Mouse (Mus musculus) kidney, embryonic 16.5 days (tissue): Measurements from ENCODE around the gene Slc22a29. TPM values are rescaled to one million over a fixed set of nuclear protein-coding genes. Genes with fewer than 3 reads are reported as not detected.
"Not testable (repeated sequence)": the region's sequence is repeated elsewhere in the genome, so short reads cannot be mapped to it uniquely, and the experiment has no call there.

Experiments used
- ATAC-seq: fragments of 200-750 bp; cut with Nextera tagmentation; 2 replicates; pipeline ENCODE4 v1.8.0; 2017; ENCODE audit warnings: moderate TSS enrichment; ENCODE audit not compliant: low FRiP score, low TSS enrichment
- H3K27ac ChIP-seq: fragments of 300-500 bp; sonication (generic); 2 replicates; pipeline ENCODE4 v1.5.1; 2014; ENCODE audit warnings: low read length
- H3K27me3 ChIP-seq: fragments of 300-500 bp; sonication (generic); 2 replicates; pipeline ENCODE4 v1.6.1; 2014; ENCODE audit warnings: low read length, control low read depth, mixed read lengths; ENCODE audit not compliant: insufficient read depth
- H3K36me3 ChIP-seq: fragments of 300-500 bp; sonication (generic); 2 replicates; pipeline ENCODE4 v1.6.1; 2014; ENCODE audit warnings: low read length, control low read depth, mixed read lengths; ENCODE audit not compliant: insufficient read depth
- H3K4me1 ChIP-seq: fragments of 300-500 bp; sonication (generic); 2 replicates; pipeline ENCODE4 v1.6.1; 2014; ENCODE audit warnings: low read length, control low read depth, mixed read lengths; ENCODE audit not compliant: insufficient read depth
- H3K4me2 ChIP-seq: fragments of 300-500 bp; sonication (generic); replicated peaks from 2 replicates; pipeline ENCODE4 v1.6.1; 2014; ENCODE audit warnings: low read depth, low read length
- H3K4me3 ChIP-seq: fragments of 300-500 bp; sonication (generic); 2 replicates; pipeline ENCODE4 v1.5.1; 2014; ENCODE audit warnings: mild to moderate bottlenecking, low read length
- H3K9ac ChIP-seq: fragments of 300-500 bp; sonication (generic); replicated peaks from 2 replicates; pipeline ENCODE4 v1.6.1; 2014; ENCODE audit warnings: low read length
- H3K9me3 ChIP-seq: fragments of 300-500 bp; sonication (generic); 2 replicates; pipeline ENCODE4 v1.6.1; 2016; ENCODE audit warnings: low read length, control low read depth
- WGBS: fragments of 180-500 bp; shearing (Covaris S2); extraction: QIAGEN DNeasy Blood & Tissue Kit; methylation state at CpG from one replicate; pipeline ENCODE4 v1.1.7; 2014; 5-methylcytosine and 5-hydroxymethylcytosine counted together
- polyA plus RNA-seq: library from polyadenylated mRNA; unstranded; fragments of >200 nt; fragmentation: Nextera tagmentation; extraction: Ambion mirVana; gene quantifications from 2 replicates; pipeline ENCODE4 v1.2.1, GENCODE M21; 2015

Slc22a29 gene
- polyA plus RNA-seq = 1.0 and 2.1 TPM in 2 replicates

DNA sequence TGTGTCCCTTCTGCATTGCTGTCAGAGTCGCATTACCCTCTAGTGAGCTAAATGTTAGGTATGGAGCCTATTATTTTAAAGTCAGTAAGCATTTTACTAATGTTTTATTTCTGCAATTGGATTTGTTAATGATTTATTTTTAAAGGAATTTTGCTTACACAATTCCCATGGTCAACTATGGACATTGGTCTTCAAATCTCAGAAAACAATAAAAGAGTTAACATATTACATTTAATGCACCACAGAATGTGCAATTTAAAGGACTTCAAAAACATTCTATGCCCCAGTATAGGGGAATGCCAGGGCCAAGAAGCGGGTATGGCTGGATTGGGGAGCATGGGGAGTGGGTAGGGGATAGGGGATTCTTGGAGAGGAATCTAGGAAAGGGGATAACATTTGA lies at the start of gene Slc22a29:
Gene Slc22a29, minus strand, starts transcription at position 101 of the 400 bp plus-strand sequence.
- no peaks in the 10 kb centered on the region for H3K36me3 ChIP-seq
- H3K27ac ChIP-seq = no peak within 1 kb of the TSS
- no peak for ATAC-seq
- H3K9ac ChIP-seq = no peak within 1 kb of the TSS
- no peak within 1 kb of the TSS for H3K4me3 ChIP-seq
- H3K4me1 ChIP-seq = no peaks in the 10 kb centered on the region
- H3K9me3 ChIP-seq = no peaks in the 10 kb centered on the region
- H3K27me3 ChIP-seq = no peaks in the 10 kb centered on the region
- H3K4me2 ChIP-seq = no peak within 1 kb of the TSS
- WGBS = 88% methylated on average over 2 of the region's 2 CpGs

- H3K9ac ChIP-seq = no peak overlapping the region
- no peak overlapping the region for H3K4me3 ChIP-seq
- H3K27me3 ChIP-seq = no peaks in the 10 kb centered on the region
- ATAC-seq = peak; percentile 51
- WGBS = 53% methylated on average over 3 of the region's 3 CpGs
- no peaks in the 10 kb centered on the region for H3K36me3 ChIP-seq
- H3K4me1 ChIP-seq = no peaks in the 10 kb centered on the region
- no peak overlapping the region for H3K4me2 ChIP-seq
- no peak overlapping the region for H3K27ac ChIP-seq
- H3K9me3 ChIP-seq = no peaks in the 10 kb centered on the region
These were observed 46.6 kb upstream of the Slc22a29 start for GRCm38 (mm10) chr19:8265324-8265723.

DNA sequence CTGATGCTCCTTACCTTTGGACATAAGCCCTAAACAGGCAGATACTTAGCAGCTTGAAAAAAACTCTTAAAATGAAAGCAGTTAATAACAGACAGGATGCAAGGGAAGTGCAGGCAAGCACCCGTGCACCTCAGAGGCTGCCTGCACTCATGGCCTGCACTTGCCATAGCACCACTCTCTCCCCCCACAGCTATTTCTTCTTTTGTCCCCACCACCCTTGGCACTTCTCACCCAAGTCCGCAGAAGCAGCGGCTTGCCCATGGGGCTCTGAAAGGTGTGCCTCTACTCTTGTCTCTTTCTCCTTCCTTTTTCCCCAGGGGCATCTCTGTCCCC lies 34.0 kb upstream of the Slc22a29 start:
- Histone ChIP-seq H3K27ac (peak overlapping the region; percentile 76), H3K4me3 (peak overlapping the region; percentile 56), H3K4me2 (peak overlapping the region; percentile 53), H3K27me3 (no peaks in the 10 kb centered on the region), H3K4me1 (no peaks in the 10 kb centered on the region), H3K9me3 (peaks cover 3% of the 10 kb centered on the region; the same call in 1 of the 2 replicates), H3K9ac (peak overlapping the region; percentile 63), H3K36me3 (no peaks in the 10 kb centered on the region)
- ATAC-seq = peak; percentile 68; the same call in 1 of the 2 replicates
- WGBS = 25% methylated on average over 3 of the region's 3 CpGs

GRCm38 (mm10) chr19:8251896-8252704 lies 33.4 kb upstream of the Slc22a29 start:
- ATAC-seq = peak; percentile 99
- no peaks in the 10 kb centered on the region for H3K4me1 ChIP-seq
- WGBS = 6% methylated on average over 40 of the region's 58 CpGs
- H3K27me3 ChIP-seq = no peaks in the 10 kb centered on the region
- peak overlapping the region; percentile 76 for H3K27ac ChIP-seq
- peak overlapping the region; percentile 53 for H3K4me2 ChIP-seq
- H3K4me3 ChIP-seq = peak overlapping the region; percentile 56
- peaks cover 3% of the 10 kb centered on the region; the same call in 1 of the 2 replicates for H3K9me3 ChIP-seq
- no peaks in the 10 kb centered on the region for H3K36me3 ChIP-seq
- peak overlapping the region; percentile 63 for H3K9ac ChIP-seq

- Histone ChIP-seq H3K9ac (no peak overlapping the region), H3K36me3 (no peaks in the 10 kb centered on the region), H3K9me3 (peaks cover 3% of the 10 kb centered on the region; the same call in 1 of the 2 replicates), H3K4me2 (no peak overlapping the region), H3K4me3 (no peak overlapping the region), H3K27ac (no peak overlapping the region), H3K4me1 (no peaks in the 10 kb centered on the region), H3K27me3 (no peaks in the 10 kb centered on the region)
- no peak for ATAC-seq
These were observed 10.2 kb upstream of the Slc22a29 start for GRCm38 (mm10) chr19:8228916-8229315.

- Histone ChIP-seq H3K4me1 (no peaks in the 10 kb centered on the region), H3K4me3 (no peak overlapping the region), H3K27ac (peak overlapping the region; percentile 63; the same call in 1 of the 2 replicates), H3K36me3 (no peaks in the 10 kb centered on the region), H3K9me3 (peaks cover 5% of the 10 kb centered on the region), H3K4me2 (no peak overlapping the region), H3K27me3 (no peaks in the 10 kb centered on the region), H3K9ac (no peak overlapping the region)
- 35% methylated on average over 2 of the region's 2 CpGs for whole genome bisulfite sequencing
- peak; percentile 90 for ATAC-seq
These were observed 69.7 kb downstream of the Slc22a29 start for GRCm38 (mm10) chr19:8148787-8149523.

GRCm38 (mm10) chr19:8142716-8143115 lies 76.0 kb downstream of the Slc22a29 start:
- not testable (repeated sequence) for H3K27me3 ChIP-seq, H3K4me1 ChIP-seq, ATAC-seq, H3K4me2 ChIP-seq, H3K27ac ChIP-seq, H3K4me3 ChIP-seq, H3K9ac ChIP-seq, H3K9me3 ChIP-seq, H3K36me3 ChIP-seq
- WGBS = 81% methylated on average over 2 of the region's 2 CpGs

GRCm38 (mm10) chr19:8134127-8134841 lies 84.4 kb downstream of the Slc22a29 start:
- H3K9ac ChIP-seq, H3K27me3 ChIP-seq, H3K4me1 ChIP-seq, H3K27ac ChIP-seq, H3K9me3 ChIP-seq, H3K36me3 ChIP-seq: not testable (repeated sequence)
- 0 out of 2 replicates have a peak overlapping the region, but pooled peaks have one; percentile 13 for H3K4me2 ChIP-seq
- peak overlapping the region; percentile 10; the same call in 1 of the 2 replicates for H3K4me3 ChIP-seq
- 43% methylated on average over 14 of the region's 14 CpGs for WGBS
- ATAC-seq = peak; percentile 87

GRCm38 (mm10) chr19:8131881-8132280 lies 86.8 kb downstream of the Slc22a29 start, which contains the start of gene Slc22a28:
Gene Slc22a28, minus strand, starts transcription at chr19:8131982.
- H3K9me3 ChIP-seq, H3K36me3 ChIP-seq, H3K4me1 ChIP-seq, ATAC-seq, H3K4me3 ChIP-seq, H3K27me3 ChIP-seq, H3K9ac ChIP-seq, H3K27ac ChIP-seq, H3K4me2 ChIP-seq: not testable (repeated sequence)
- WGBS = 95% methylated on average over 2 of the region's 3 CpGs
